Mouse (Mus musculus) urinary bladder, adult 2 months (tissue): ENCODE results near the gene Pax4. TPM values are rescaled to one million over a fixed set of nuclear protein-coding genes. Genes with fewer than 3 reads are reported as not detected.

ENCODE experiments used
- DNase-seq: peaks from one replicate; pipeline ENCODE4 v3.0.0; 2022; ENCODE audit warnings: low spot score
- polyA plus RNA-seq: library from polyadenylated mRNA; depleted of rRNA; stranded (reverse); fragments of >200 nt; gene quantifications from 2 replicates; pipeline ENCODE4 v1.2.3, GENCODE M21; 2012; rRNA removed

Pax4 gene
- not detected in 2 replicates for polyA plus RNA-seq

GRCm38 (mm10) chr6:28449253-28449652 is at the start of gene Pax4:
TSS of gene Pax4 (minus strand) at chr6:28449353.
- DNase-seq, result no peak

- DNase-seq, result no peak
These were observed 48.7 kb upstream of the Pax4 start for GRCm38 (mm10) chr6:28497837-28498236.

- DNase-seq, result no peak
These were observed 42.0 kb upstream of the Pax4 start for GRCm38 (mm10) chr6:28491198-28491597.

GRCm38 (mm10) chr6:28490612-28491011 is 41.5 kb upstream of the Pax4 start:
- no peak for DNase-seq

- DNase-seq, result no peak
These were observed 39.2 kb upstream of the Pax4 start for GRCm38 (mm10) chr6:28488204-28488851.

- DNase-seq, result no peak
These were observed 37.8 kb upstream of the Pax4 start for GRCm38 (mm10) chr6:28486905-28487304.

GRCm38 (mm10) chr6:28486471-28486870 is 37.3 kb upstream of the Pax4 start:
- no peak for DNase-seq

GRCm38 (mm10) chr6:28486008-28486407 is 36.9 kb upstream of the Pax4 start:
- DNase-seq, result no peak

- no peak for DNase-seq
These were observed 33.7 kb upstream of the Pax4 start for GRCm38 (mm10) chr6:28482711-28483315.

- DNase-seq, result no peak
These were observed 31.8 kb upstream of the Pax4 start for GRCm38 (mm10) chr6:28480752-28481492.

- peak; percentile 85 for DNase-seq
These were observed 31.0 kb upstream of the Pax4 start for GRCm38 (mm10) chr6:28479865-28480751.

GRCm38 (mm10) chr6:28474839-28475238 is 25.7 kb upstream of the Pax4 start, which contains the start of gene Snd1:
TSS of gene Snd1 (plus strand) at chr6:28475139.
- DNase-seq, result no peak

- no peak for DNase-seq
These were observed 25.1 kb upstream of the Pax4 start for GRCm38 (mm10) chr6:28474211-28474610.

GRCm38 (mm10) chr6:28471284-28472035 is 22.3 kb upstream of the Pax4 start:
- no peak for DNase-seq

- no peak for DNase-seq
These were observed 21.5 kb upstream of the Pax4 start for GRCm38 (mm10) chr6:28470621-28471020.

GRCm38 (mm10) chr6:28470017-28470602 is 21.0 kb upstream of the Pax4 start:
- DNase-seq, result no peak

- no peak for DNase-seq
These were observed 15.5 kb upstream of the Pax4 start for GRCm38 (mm10) chr6:28464630-28465029.

GRCm38 (mm10) chr6:28460534-28460933 is 11.4 kb upstream of the Pax4 start:
- DNase-seq, result peak; percentile 40

GRCm38 (mm10) chr6:28459221-28459668 is 10.1 kb upstream of the Pax4 start:
- DNase-seq, result no peak

- no peak for DNase-seq
These were observed 1.8 kb upstream of the Pax4 start for GRCm38 (mm10) chr6:28450977-28451376.

- DNase-seq, result no peak
These were observed 1.3 kb upstream of the Pax4 start for GRCm38 (mm10) chr6:28450481-28450880.
